Mouse (Mus musculus): ENCODE results near the gene Rer1. TPM values are rescaled to one million over a fixed set of nuclear protein-coding genes. Genes with fewer than 3 reads are reported as not detected.
"Not testable (repeated sequence)": the region's sequence is repeated elsewhere in the genome, so short reads cannot be mapped to it uniquely, and the experiment has no call there.

Gene Rer1
- total RNA-seq, 2 experiments from 2014 or later: 65.6 to 68.8 TPM

GRCm38 (mm10) chr4:155113766-155114410 lies 27.7 kb upstream of the Rer1 start:
- DNase-seq: no peak

GRCm38 (mm10) chr4:155109471-155109870 lies 23.3 kb upstream of the Rer1 start:
- DNase-seq: no peak

GRCm38 (mm10) chr4:155107886-155108285 lies 21.7 kb upstream of the Rer1 start:
- DNase-seq: no peak

GRCm38 (mm10) chr4:155098572-155098971 lies 12.4 kb upstream of the Rer1 start:
- DNase-seq: no peak

- no peak for DNase-seq
Measured at GRCm38 (mm10) chr4:155097452-155097851, 11.3 kb upstream of the Rer1 start.

- no peak for DNase-seq
Measured at GRCm38 (mm10) chr4:155095967-155096366, 9.8 kb upstream of the Rer1 start.

- DNase-seq: peak; percentile 82 to 85
Measured at GRCm38 (mm10) chr4:155095238-155095900, 9.2 kb upstream of the Rer1 start.

GRCm38 (mm10) chr4:155094565-155094964 lies 8.4 kb upstream of the Rer1 start:
- DNase-seq: no peak

- no peak for DNase-seq
Measured at GRCm38 (mm10) chr4:155093431-155094149, 7.4 kb upstream of the Rer1 start.

- DNase-seq: no peak
Measured at GRCm38 (mm10) chr4:155092718-155093430, 6.7 kb upstream of the Rer1 start.

GRCm38 (mm10) chr4:155090688-155091449 lies 4.7 kb upstream of the Rer1 start:
- no peak for DNase-seq

GRCm38 (mm10) chr4:155090147-155090546 lies 4.0 kb upstream of the Rer1 start:
- no peak for DNase-seq

GRCm38 (mm10) chr4:155089241-155089640 lies 3.1 kb upstream of the Rer1 start:
- no peak for DNase-seq

GRCm38 (mm10) chr4:155085206-155086107 lies 725 bp downstream of the Rer1 start:
- DNase-seq: no peak

- DNase-seq: no peak
Measured at GRCm38 (mm10) chr4:155084351-155084750, 1.8 kb downstream of the Rer1 start.

GRCm38 (mm10) chr4:155083553-155083952 lies 2.6 kb downstream of the Rer1 start:
- DNase-seq: no peak

GRCm38 (mm10) chr4:155079666-155080065 lies 6.5 kb downstream of the Rer1 start:
- DNase-seq: no peak

- DNase-seq: not testable (repeated sequence)
Measured at GRCm38 (mm10) chr4:155078808-155079207, 7.4 kb downstream of the Rer1 start.

- DNase-seq: no peak
Measured at GRCm38 (mm10) chr4:155076677-155077076, 9.5 kb downstream of the Rer1 start.

GRCm38 (mm10) chr4:155075813-155076212 lies 10.4 kb downstream of the Rer1 start:
- DNase-seq: no peak

- no peak for DNase-seq
Measured at GRCm38 (mm10) chr4:155075137-155075536, 11.0 kb downstream of the Rer1 start.
